Mouse (Mus musculus): ENCODE data around the gene Cdc42bpg. TPM values are rescaled to one million over a fixed set of nuclear protein-coding genes. Genes with fewer than 3 reads are reported as not detected.

Cdc42bpg gene
- polyA plus RNA-seq, 1 experiment, result 10.0 TPM

GRCm38 (mm10) chr19:6339191-6339590, 32.9 kb downstream of the Cdc42bpg start:
- H3K4me3 ChIP-seq, result no peak overlapping the region
- H3K36me3 ChIP-seq (ENCODE audit: control insufficient read depth, insufficient read depth), result peaks cover 22% of the 10 kb centered on the region
- no peak overlapping the region for H3K4me2 ChIP-seq (ENCODE audit: low read depth)
- H3ac ChIP-seq (ENCODE audit: control insufficient read depth, insufficient read length), result no peak overlapping the region
- no peak for TF ChIP-seq CEBPB (IDR thresholded peaks at IDR 0.05; ENCODE audit: insufficient read depth, poor library complexity, severe bottlenecking)
- TF ChIP-seq TCF3 (IDR thresholded peaks at IDR 0.05; ENCODE audit: insufficient read length, low read depth), result no peak
- no peak for TF ChIP-seq REST (IDR thresholded peaks at IDR 0.05; ENCODE audit: insufficient read depth, insufficient read length)
- TF ChIP-seq USF1 (IDR thresholded peaks at IDR 0.05; ENCODE audit: low read depth), result no peak
- TF ChIP-seq MYOD1 (IDR thresholded peaks at IDR 0.05; ENCODE audit: control insufficient read depth in 1 of 3, insufficient read length in 2 of 3, low read depth in 2 of 3), result no peak
- TF ChIP-seq SRF (IDR thresholded peaks at IDR 0.05; ENCODE audit: control insufficient read depth, insufficient read length, low read depth), result no peak
- no peak for TF ChIP-seq MYOG (IDR thresholded peaks at IDR 0.05; ENCODE audit: control insufficient read depth in 1 of 3, insufficient read depth in 1 of 3, insufficient read length in 2 of 3, low read depth in 2 of 3)
- no peak for TF ChIP-seq MAX (IDR thresholded peaks at IDR 0.05; ENCODE audit: low read depth)
- no peak for TF ChIP-seq POLR2A (IDR thresholded peaks at IDR 0.05; ENCODE audit: insufficient read length, low read depth)
- TF ChIP-seq POLR2AphosphoS2 (IDR thresholded peaks at IDR 0.05; ENCODE audit: insufficient read length, low read depth), result no peak
- TF ChIP-seq E2F4 (IDR thresholded peaks at IDR 0.05; ENCODE audit: insufficient read depth), result no peak
- no peak for TF ChIP-seq TCF12 (IDR thresholded peaks at IDR 0.05; ENCODE audit: insufficient read depth, poor library complexity, severe bottlenecking)
- no peaks in the 10 kb centered on the region for H3K27me3 ChIP-seq (ENCODE audit: control insufficient read depth, insufficient read depth, insufficient read length)
- peaks cover 16% of the 10 kb centered on the region for H3K79me2 ChIP-seq (ENCODE audit: control insufficient read depth, insufficient read depth)

- H3K4me3 ChIP-seq, result no peak overlapping the region
- no peak overlapping the region for H3K4me2 ChIP-seq (ENCODE audit: low read depth)
- H3K79me2 ChIP-seq (ENCODE audit: control insufficient read depth, insufficient read depth), result peaks cover 16% of the 10 kb centered on the region
- no peaks in the 10 kb centered on the region for H3K27me3 ChIP-seq (ENCODE audit: control insufficient read depth, insufficient read depth, insufficient read length)
- H3ac ChIP-seq (ENCODE audit: control insufficient read depth, insufficient read length), result no peak overlapping the region
- H3K36me3 ChIP-seq (ENCODE audit: control insufficient read depth, insufficient read depth), result peaks cover 22% of the 10 kb centered on the region
- TF ChIP-seq REST (IDR thresholded peaks at IDR 0.05; ENCODE audit: insufficient read depth, insufficient read length), result no peak
- TF ChIP-seq E2F4 (IDR thresholded peaks at IDR 0.05; ENCODE audit: insufficient read depth), result no peak
- no peak for TF ChIP-seq MAX (IDR thresholded peaks at IDR 0.05; ENCODE audit: low read depth)
- no peak for TF ChIP-seq MYOD1 (IDR thresholded peaks at IDR 0.05; ENCODE audit: control insufficient read depth in 1 of 3, insufficient read length in 2 of 3, low read depth in 2 of 3)
- no peak for TF ChIP-seq TCF3 (IDR thresholded peaks at IDR 0.05; ENCODE audit: insufficient read length, low read depth)
- TF ChIP-seq TCF12 (IDR thresholded peaks at IDR 0.05; ENCODE audit: insufficient read depth, poor library complexity, severe bottlenecking), result no peak
- no peak for TF ChIP-seq POLR2A (IDR thresholded peaks at IDR 0.05; ENCODE audit: insufficient read length, low read depth)
These were observed 33.7 kb downstream of the Cdc42bpg start for GRCm38 (mm10) chr19:6339890-6340504.

GRCm38 (mm10) chr19:6340524-6341452, 34.5 kb downstream of the Cdc42bpg start, which contains the start of gene Map4k2:
TSS of gene Map4k2 (plus strand) at chr19:6341135.
- Histone ChIP-seq H3K4me3 (peak within 1 kb of the TSS; percentile 22), H3ac (ENCODE audit: control insufficient read depth, insufficient read length) (peak within 1 kb of the TSS; percentile 19), H3K36me3 (ENCODE audit: control insufficient read depth, insufficient read depth) (peaks cover 22% of the 10 kb centered on the region), H3K79me2 (ENCODE audit: control insufficient read depth, insufficient read depth) (peaks cover 12% of the 10 kb centered on the region), H3K27me3 (ENCODE audit: control insufficient read depth, insufficient read depth, insufficient read length) (no peaks in the 10 kb centered on the region), H3K4me2 (ENCODE audit: low read depth) (peak within 1 kb of the TSS; percentile 74)
- TF ChIP-seq REST (IDR thresholded peaks at IDR 0.05; ENCODE audit: insufficient read depth, insufficient read length) (no peak), POLR2A (IDR thresholded peaks at IDR 0.05; ENCODE audit: insufficient read length, low read depth) (peak; percentile 56), POLR2AphosphoS2 (IDR thresholded peaks at IDR 0.05; ENCODE audit: insufficient read length, low read depth) (peak; percentile 81), MYOD1 (IDR thresholded peaks at IDR 0.05; ENCODE audit: control insufficient read depth in 1 of 3, insufficient read length in 2 of 3, low read depth in 2 of 3) (peak in 1 of 3 experiments; percentile 3), SRF (IDR thresholded peaks at IDR 0.05; ENCODE audit: control insufficient read depth, insufficient read length, low read depth) (no peak)

- H3K4me2 ChIP-seq (ENCODE audit: low read depth), result peak overlapping the region; percentile 74
- TF ChIP-seq REST (IDR thresholded peaks at IDR 0.05; ENCODE audit: insufficient read depth, insufficient read length) (no peak), POLR2A (IDR thresholded peaks at IDR 0.05; ENCODE audit: insufficient read length, low read depth) (no peak), MAX (IDR thresholded peaks at IDR 0.05; ENCODE audit: low read depth) (no peak), E2F4 (IDR thresholded peaks at IDR 0.05; ENCODE audit: insufficient read depth) (no peak), TCF12 (IDR thresholded peaks at IDR 0.05; ENCODE audit: insufficient read depth, poor library complexity, severe bottlenecking) (no peak)
- no peaks in the 10 kb centered on the region for H3K27me3 ChIP-seq (ENCODE audit: control insufficient read depth, insufficient read depth, insufficient read length)
- H3K79me2 ChIP-seq (ENCODE audit: control insufficient read depth, insufficient read depth), result peaks cover 5% of the 10 kb centered on the region
- peaks cover 22% of the 10 kb centered on the region for H3K36me3 ChIP-seq (ENCODE audit: control insufficient read depth, insufficient read depth)
- peak overlapping the region; percentile 22 for H3K4me3 ChIP-seq
- H3ac ChIP-seq (ENCODE audit: control insufficient read depth, insufficient read length), result peak overlapping the region; percentile 19
These were observed 35.3 kb downstream of the Cdc42bpg start for GRCm38 (mm10) chr19:6341453-6342077.
